Mouse (Mus musculus) kidney, adult 9 months (tissue): Measurements from ENCODE around the gene Dlx4.

ENCODE experiments used
- DNase-seq: peaks from one replicate; pipeline ENCODE4 v3.0.0; 2022

Gene Dlx4

DNA sequence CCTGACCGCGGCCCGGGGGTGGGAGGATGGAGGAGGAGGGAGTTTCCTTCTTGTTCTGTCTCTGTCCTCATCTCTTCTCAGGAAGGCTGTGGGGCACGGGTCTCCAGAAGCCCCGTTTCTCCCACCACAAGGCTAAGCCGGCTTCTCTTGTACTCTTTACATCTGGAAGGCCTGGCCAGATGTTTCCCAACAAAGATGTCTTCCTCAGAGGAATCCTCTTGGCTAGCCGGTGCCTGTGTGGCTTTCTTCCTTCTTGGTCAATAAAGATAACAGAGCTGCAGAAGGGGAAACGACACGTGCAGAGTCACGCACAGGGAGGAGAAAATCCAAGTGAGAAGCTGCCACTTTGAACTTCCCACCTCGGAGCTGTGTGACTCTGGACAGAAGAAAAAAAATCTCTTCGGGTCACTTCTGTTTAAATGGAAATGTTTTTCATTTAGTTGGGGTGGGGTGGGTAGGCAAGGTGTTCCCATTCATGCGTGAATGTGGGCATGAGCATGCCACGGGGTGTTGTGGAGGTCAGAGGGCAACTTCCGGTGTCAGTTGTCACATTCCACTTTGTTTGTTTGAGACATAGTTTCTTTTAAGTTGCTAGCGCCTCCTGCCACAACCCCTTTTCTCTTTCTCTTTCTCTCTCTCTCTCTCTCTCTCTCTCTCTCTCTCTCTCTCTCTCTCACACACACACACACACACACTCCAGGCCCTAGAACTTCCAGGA, 44.8 kb downstream of the Dlx4 start:
- DNase-seq = no peak

DNA sequence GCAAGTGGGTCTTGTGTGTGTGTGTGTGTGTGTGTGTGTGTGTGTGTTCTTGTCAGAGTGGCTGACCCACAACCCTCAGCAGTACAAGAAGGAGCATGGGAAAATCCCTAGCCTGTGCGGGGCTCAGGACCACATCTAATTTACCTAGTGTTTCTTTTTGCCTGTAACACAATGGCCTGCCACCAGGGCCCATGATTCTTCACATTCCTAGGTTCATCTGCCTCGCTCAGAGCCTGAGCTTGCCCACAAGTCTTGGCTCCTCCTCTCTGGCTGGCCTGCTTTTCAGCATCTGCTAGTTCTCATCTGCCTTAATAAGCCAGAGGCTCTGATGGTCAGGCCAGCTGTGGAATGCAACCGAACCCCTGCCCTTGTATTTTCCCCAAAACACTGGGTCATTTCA, 45.7 kb downstream of the Dlx4 start:
- no peak for DNase-seq

DNA sequence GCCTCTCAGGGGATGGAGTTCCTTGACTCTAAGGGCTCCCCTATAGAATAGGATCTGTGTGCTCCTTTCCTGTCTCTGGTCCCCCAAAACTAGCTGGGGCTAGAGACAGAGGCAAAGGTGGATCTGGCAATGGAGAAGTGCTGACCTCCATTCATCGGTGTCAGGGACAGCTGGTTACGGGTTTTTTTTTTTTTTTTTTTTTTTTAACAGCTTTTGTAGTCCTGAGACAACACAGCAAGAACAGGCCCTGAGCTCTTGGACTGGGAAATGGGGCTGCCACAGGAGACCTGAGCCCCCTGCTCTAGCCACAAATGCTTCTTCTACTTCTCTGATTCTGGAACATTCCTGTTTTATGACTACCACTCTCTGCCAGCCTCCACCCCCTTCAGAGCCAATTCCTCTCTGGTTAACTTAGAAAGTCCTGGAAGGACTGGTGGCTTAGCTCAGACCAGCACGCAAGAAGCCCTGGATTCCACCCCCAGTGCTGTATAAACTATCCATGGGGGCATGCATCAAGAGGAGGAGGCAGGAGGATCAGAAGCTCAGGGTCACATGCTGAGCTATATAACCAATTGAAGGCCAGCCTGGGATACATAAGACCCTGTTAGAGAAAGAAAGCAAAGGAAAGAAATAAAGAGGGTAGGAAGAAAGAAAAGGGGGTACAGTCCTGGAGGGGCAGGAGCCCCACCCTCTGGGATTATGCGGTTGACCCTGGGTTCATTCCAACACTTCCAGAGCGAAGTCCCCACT, 47.5 kb downstream of the Dlx4 start:
- DNase-seq = no peak

DNA sequence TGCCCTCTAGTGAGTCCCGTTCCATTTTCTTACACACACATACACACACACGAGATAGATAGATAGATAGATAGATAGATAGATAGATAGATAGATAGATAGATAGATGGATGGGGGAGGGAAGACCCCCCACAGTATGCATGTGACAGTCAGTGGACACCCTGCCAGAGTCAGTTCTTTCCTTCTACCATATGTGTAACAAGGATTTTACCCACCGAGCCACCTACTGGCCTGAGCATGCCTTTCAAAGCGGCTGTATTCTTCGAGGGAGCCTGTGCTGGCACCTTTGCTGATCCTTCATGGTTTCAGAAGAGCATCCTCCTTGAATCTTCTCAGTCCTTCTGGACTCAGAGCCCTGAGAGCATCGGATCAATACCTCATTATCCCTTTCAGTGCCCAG, 48.2 kb downstream of the Dlx4 start:
- DNase-seq = no peak

DNA sequence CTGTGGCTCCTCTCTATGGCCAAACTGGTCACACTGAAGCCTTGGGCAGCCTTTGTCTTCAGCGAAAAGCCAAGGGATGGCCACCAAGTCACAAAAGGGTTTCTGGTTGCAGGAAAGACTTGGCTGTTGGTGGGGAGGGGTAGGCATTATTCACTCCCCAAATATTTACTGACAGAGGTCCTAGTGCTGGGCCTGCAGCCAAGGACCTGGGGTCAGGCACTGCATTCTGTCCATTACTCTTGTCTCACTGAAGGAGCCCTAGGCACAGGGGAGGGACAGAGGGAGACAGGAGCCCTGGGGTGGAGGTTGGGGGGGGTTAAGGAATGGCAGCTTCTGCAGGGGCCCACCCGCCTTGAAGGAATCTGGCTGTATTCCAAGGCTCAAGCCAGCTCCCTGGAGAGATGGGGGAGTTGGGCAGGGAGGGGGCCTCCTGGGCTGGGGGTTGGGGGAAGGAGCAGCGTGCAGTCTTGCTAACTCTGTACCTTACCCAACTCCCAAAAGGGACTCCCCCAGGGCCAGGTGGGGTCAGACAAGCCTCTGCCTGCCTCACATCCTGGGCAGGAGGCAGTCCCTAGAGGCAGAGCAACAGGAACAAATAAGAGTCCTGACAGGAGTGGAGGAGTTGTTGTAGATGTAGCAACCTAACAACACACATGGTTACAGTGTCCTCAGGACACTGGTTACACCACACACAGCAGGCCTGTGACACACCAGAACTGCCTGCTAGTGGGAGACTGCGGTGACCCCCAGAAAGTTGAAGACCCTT, 49.3 kb downstream of the Dlx4 start:
- DNase-seq = no peak

DNA sequence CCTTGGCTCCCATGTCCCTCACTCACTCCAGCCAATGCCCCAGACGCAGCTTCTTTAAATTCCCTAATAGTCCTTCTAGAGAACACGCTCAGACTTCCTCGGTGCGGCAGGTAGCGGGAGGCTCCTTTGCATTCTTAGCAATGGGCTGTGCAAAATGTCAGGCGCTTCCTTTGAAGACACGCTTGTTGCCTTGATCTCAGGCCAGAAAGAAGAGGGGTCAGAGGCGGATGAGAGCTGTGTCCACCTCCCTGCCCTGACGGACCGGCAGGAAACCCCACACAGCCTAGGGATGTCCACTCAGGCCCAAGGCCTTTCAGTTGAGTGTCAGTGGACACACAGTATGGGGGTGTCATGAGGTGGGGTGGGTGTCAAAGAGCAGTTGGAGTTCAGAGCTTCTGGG, 50.5 kb downstream of the Dlx4 start:
- no peak for DNase-seq

DNA sequence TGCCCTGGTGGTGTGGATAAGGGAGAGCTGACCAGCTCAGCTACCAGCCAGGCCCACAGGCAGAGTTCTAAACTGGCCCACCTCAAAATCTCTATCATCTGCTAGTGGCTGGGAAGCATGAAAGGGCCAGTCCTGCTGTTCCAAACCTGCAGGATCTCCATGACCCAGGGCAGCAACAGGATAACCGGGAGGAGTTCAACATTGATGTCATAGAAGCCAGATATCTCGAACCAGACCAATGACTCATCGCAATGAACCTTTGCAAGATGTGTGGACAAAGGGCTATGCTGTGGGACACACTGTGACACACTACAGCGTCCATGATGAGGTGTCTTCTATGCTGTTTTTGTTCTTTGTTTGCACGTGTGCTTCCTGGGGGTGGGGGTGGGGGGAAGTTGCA, 53.0 kb downstream of the Dlx4 start:
- DNase-seq = no peak
